Mouse (Mus musculus): ENCODE data around the gene Naa10.

Gene Naa10

DNA sequence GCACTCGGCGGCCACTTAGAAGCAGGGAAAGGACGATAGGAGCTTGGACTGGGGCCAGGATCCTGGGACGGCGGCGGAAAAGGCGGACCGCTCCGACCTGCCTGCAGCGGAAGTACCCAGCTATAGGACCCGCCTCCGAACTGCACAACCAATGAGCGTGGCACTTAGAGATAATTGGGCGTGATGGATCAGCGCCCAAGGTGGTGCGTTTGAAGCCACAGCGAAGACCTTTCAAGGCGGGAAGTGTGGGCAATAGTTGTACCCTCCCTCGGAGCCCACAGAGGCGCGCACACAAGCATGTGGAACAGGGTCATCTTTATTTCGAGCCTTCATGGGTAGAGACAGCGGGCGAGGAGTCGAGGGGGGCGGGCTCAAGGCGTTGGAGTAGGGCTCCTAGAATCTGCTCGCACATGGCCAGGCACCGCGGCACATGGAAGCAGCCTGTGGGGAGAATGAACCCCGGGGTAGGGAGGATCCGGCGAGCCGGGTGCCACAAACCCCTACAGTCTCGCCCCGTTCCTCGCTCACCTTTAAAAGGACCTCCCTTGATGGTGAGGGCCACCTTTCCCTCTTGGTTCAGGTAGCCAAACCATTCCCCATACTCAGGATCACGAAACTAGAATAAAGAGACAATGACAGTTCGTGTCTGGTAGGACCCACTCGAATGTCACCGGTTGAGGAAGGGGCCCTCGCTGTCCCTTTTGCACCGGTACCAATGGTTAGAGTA lies at the start of gene Naa10, which contains the start of gene Arhgap4:
Gene Naa10 (minus strand): TSS at position 122 of the 727 bp plus-strand sequence.
Gene Arhgap4 (minus strand): TSS at position 48 of the 727 bp plus-strand sequence.
- peak; percentile 94 for DNase-seq (ENCODE audit: low read depth)

DNA sequence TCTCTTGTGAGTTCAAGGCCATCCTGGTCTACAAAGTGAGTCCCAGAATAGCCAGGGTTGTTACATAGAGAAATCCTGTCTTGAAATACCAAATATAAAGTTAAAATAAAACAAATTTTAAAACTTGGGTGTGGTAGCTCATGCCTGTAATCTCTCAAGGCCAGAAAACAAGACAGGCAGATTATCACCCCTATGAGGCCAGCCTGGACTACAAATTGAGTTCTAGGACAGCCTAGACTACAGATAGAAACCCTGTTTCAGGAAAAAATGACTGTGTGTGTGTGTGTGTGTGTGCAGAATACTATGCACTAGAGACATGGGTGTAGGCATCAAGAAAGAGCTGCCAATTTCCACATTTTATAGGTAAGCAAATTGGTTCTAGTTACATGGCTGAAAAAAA lies 49.0 kb upstream of the Naa10 start:
- no peak for DNase-seq (ENCODE audit: low read depth)

DNA sequence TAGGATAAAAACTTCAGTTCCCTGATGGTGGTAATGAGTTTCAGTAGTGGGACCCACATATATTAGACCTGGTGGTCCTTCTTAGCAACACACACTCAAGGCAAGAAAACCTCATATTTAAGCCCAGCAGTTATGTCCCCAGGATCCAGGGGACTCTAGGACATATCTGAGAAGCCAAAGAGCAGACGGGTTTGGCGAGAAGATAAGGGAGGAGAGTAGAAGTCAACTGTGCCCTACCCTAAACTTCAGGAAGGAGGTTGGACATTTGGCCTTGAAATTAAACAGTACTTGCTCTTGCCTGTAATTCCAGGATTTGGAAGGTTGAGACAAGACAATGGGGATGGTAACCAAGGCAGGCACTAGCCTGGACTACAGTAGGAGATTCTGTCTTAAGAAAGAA lies 48.0 kb upstream of the Naa10 start:
- no peak for DNase-seq (ENCODE audit: low read depth)

DNA sequence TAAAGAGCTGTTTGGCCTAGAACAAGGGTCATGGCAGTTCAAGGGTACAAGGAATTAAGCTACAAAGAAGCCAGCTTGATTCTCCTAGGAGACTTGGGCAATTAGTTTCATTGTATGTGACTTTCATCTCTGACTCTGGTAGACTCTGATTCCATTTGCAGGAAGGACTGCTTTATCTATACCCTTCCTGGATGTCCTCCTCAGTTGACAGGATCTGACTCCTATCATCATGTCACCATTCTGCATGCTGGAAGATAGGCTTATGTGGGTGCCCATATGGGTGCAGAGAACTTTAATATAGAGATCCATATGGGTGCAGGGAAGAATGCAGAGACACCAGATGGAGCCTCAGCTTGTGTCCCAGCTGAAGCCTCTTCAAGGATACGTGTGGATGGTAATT lies 47.4 kb upstream of the Naa10 start:
- no peak for DNase-seq (ENCODE audit: low read depth)

DNA sequence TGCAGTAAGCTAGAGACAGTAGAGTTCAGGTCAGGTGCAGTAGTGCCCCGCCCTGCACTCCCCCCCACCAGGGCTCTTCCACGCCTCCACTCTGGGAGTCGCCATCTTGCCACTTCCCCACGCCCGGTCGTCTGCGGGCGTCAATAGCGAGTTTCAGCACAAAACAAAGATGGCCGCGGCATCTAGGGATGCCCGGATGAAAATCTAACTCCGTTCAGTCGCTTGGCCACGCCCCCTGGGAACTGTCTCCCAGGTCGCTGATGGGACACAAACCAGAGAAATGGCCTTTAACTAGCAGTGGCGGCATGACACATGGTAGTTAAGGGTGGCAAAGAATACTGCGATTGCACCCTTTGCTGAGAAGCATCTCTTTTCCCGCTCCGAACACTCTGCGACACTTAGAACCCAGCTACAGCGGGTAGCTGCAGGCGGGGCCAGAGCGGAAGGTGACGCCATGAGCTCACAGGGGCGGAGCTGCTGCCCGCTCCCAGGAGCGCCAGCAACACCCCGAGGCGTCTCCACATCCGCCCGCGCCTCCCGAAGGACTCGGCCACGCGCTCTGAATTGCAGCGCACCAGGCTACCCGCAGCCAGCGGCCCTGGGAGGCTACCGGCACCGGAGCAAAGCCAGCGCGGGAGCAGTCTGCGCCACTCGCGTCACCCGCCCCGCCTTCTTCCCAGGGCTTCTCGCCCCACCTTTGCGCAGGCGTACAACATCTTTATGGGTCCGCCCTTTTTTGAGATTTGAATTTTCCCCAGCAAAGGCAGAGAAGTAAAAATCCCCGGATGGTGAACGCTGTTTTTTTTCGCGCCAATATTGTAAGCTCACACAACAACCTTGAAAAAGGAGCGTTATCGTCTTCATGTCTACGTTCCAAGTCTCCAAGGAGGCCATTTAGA lies 45.7 kb upstream of the Naa10 start:
- peak; percentile 96 for DNase-seq (ENCODE audit: low read depth)

DNA sequence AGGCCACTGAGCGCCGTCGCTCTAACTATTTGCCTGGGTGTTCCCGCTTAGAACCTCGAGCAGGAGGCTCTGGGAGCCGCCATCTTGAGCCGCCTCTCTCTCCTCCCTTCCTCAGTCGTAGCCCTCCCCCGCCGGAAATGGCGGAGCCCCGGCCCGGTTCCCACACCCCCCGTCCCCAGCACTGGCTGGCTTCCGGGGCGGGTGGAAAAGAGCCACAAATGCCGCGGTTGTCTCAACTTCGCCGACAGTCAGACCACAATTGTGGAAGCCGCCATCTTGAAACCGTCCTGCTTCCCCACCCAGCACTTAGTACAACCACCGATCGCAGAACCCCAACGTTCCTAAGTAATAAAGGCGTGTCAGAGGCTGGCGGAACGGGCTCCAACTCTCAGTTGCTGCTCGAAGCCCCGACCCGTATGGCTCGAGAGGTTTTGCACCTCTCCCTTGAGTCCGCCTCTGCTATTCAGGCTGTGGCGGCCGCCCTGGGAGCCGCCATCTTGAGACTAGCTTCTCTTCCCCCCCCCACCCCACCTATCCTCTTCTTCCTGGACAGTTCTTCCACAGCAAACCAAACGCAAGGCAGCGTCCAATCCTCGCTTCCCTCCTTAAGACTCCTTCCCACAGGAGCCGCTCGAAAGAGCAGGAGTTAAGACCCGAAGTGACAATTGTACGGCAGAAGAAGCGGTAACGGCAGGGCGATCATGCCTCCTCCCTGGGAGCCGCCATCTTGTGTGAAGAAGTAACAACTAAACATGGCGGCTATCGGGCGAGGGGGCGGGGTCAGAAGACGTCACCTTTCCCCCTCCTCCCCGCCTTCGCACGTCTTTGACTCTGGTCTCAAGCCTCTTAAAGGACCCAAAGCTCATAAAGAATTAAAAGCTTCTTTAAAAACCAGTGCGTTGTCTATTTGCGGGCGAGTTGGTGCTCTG lies 44.8 kb upstream of the Naa10 start, which contains the start of gene Hcfc1:
Gene Hcfc1 (minus strand): TSS at position 110 of the 929 bp plus-strand sequence.
- DNase-seq (ENCODE audit: low read depth), result peak; percentile 94

DNA sequence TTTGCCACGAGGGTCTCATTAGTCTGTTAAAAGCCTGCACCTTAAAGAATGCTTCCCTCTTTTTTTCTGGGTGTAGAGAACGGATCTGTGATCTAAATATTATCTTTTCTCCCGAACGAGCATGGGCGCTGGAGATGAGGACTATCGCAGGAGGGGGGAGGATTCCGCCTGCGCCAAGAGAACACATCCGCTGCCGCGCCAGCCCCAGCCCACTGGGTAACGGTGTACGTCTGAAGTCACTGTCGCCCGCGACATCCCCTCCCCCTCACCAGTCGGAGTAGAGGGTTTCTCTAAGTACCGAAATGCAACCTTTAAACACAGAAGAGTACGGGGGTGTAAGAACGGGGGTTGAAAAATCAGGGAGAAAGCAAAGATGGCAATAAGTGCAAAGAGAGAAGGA lies 43.6 kb upstream of the Naa10 start:
- DNase-seq (ENCODE audit: low read depth), result peak; percentile 67

DNA sequence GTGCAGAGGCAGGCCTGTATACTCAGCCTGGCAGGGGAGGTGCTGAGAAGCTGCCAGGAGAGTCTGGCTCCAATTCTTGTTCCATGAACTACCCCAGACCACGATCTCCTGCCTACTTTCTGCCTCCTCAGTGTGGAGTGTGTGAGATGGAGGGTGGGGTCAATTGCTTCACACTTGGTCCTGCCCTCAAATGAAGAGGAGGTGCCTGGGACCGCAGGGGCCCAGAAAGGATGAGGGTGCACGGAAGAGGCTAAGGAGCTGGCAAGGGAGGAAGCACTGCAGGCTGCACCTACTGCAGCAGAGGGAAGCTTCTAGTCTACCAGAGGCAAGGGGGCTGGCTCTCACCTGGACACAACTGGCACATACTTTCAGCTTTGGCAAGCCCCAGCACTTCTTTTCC lies 42.6 kb upstream of the Naa10 start:
- DNase-seq (ENCODE audit: low read depth), result peak; percentile 77

DNA sequence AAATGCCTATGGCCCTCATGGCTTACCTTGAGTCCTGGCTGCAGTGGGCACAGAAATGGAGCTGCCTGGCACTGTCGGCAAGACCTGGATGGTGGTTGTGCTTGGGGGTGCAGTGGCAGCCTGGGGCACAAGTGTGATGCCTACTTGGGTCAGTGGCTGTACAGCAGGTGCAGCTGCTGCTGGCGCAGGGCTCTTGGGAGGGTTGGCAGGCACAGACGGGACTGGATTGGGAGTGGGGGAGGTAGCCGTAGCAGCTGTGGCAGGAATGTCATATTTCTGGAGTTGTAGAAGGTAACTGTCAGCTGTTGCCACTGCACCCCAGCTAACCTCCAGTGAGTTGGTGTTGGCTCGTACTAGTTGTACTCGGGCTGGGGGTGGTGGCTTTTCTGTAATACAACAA lies 33.2 kb upstream of the Naa10 start:
- DNase-seq (ENCODE audit: low read depth), result no peak

DNA sequence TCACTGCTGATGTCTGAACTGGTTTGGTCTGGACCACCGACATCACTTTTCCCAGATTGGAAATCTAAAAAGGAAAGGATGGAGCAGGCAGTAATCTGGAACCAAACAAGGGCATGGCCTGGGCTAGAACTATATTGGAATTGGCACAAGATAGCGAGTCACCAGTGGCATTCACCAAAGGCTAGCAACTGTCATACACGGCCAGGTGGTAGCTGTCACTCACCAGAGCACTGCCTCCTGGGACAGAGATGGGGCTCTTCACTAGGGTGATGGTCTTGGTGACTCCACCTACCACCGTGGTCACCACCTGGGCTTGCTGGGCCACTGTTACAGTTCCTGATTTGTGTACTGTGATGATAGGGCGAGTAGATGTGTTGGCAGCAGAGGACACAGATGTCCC lies 30.9 kb upstream of the Naa10 start:
- no peak for DNase-seq (ENCODE audit: low read depth)

DNA sequence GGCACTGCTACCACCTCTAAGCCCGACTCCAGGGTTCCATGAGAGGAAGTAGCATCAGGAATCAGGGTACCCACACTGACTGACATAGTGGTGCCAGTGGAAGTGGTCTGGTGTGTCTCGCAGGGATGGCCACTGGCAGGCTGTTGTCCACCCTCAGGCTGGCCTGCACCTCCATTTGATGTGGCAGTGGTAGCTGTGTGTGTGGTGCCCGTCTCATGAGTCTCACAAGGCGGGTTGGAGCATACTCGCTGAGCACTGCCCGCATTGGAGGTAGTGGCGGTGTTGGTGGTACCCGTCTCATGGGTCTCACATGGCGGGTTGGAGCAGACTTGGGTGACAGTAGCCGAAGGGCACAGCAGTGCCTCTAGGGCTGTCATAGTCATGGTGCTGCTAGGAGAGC lies 27.6 kb upstream of the Naa10 start:
- no peak for DNase-seq (ENCODE audit: low read depth)

DNA sequence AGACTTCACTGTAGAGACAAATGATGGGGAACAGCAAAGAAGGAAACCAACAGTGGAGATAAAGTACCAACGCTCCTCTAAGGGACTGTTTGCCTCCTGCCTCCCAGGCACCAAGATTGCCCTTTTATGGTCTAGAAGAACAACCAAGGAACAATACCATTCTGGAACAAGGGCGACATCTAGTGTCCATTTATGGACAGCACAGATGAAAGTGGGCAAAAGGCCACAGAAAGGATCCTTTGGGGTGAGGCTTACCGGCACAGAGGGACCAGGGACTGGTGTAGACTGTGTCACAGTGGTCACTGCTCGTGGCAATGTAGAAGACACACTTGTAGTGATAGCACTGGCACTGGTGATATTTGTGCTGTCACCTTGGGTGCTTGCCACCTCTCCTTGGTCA lies 26.9 kb upstream of the Naa10 start:
- peak; percentile 78 for DNase-seq (ENCODE audit: low read depth)

DNA sequence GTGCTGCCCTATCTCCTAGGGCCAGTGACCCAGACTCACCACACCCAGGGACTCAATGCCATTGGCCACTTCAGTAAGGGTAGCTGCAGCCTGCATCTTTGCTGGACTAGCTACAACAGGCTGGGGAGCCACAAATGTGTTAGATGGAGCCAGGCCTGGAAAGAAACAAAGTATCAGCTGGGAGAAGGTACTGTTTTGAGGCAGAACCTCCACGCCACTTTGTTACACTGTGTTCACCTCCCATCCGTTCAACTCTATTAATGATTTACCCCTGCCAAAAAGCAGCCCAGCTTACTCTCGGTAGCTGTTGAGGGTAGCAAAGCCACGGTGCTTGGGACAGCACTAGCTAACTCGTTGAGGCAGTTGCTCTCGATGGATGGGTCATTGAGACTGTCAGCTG lies 25.2 kb upstream of the Naa10 start:
- DNase-seq (ENCODE audit: low read depth), result no peak

DNA sequence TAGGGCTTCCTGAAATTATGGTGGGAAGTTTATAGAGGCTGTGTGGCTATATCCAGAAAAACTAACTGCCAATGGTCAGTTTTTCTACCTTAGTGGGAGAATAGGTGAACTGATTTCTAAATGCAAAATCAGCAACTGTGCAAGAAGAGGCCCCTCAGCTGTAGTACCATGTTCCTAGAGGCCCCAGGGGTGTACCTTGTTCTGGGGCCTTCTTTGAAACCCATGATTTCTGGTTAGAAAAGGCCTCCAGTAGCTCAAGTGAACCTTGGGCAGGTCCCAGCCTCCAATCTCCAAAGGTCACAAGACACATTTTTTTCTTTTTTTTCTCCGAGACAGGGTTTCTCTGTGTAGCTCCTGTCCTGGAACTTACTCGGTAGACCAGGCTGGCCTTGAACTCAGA lies 20.6 kb upstream of the Naa10 start:
- no peak for DNase-seq (ENCODE audit: low read depth)

DNA sequence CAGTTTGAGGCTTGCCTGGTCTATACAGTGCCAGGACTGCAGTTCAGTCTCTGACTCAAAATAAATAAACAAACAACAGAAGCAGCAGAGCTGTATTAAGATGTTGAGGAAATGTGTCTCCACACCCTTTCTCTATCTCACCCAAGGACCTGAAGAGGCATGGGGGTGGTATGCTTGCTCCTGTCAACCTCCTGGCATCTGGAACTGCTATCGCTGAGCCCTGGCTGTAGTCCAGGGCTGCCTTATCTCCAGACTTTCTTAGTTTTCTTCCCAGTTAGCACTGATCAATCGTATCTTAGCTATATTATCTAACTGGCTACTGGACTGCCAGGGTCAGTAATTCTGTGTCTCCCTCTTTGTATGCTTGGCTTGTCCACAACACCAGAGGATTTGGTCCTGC lies 20.1 kb upstream of the Naa10 start:
- DNase-seq (ENCODE audit: low read depth), result no peak

DNA sequence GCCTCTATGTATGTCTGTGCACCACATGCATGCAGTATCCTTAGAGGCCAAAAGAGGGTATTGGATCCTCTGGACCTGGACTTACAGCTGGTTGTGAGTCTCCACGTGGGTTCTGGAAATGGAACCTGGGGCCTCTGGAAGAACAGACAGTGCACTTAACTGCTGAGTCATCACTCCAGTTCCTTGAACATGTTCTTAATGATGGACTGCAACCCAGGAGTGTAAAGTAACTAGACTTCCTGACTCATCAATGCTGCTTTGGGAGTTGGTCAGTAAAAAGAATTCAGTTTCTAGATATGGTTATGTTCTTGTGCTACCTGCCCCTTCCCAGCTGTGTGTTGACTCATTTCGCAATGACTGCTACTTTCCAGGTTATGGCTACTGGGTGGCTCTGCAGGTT lies 10.1 kb upstream of the Naa10 start:
- DNase-seq (ENCODE audit: low read depth), result peak; percentile 33

DNA sequence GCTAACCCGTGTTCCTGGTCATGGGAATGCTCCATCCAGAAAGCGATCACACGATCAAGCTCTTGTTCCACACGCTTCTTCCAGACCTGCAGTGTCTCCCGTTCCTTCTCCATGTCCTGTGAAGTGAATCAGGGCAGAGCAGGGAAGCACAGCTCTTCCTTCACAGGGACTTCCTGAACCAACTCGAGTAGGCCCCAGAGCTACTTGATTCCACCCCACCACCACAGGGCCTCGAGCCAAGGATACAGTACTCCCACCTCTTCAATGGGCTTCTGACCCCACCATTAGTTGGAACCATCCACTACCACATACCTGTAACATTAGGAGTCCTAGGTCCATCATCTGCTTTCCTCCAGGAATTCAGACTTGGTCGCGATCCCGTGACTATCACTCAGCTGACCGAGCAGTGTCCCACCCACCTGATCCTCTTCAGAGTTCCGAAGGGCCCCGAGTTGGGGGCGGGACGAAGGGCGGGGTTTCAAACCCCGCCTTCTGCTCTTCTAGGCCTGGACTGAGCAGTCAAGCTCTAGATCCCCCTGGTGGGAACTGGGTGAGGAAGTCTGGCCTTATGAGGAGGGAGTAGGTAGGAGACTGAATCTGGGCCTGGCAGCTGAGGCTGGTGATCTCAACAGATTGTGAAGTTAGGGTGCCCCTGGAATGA lies 8.8 kb upstream of the Naa10 start, which contains the start of gene Renbp:
Gene Renbp (minus strand): TSS at position 449 of the 661 bp plus-strand sequence.
- DNase-seq (ENCODE audit: low read depth), result peak; percentile 92

DNA sequence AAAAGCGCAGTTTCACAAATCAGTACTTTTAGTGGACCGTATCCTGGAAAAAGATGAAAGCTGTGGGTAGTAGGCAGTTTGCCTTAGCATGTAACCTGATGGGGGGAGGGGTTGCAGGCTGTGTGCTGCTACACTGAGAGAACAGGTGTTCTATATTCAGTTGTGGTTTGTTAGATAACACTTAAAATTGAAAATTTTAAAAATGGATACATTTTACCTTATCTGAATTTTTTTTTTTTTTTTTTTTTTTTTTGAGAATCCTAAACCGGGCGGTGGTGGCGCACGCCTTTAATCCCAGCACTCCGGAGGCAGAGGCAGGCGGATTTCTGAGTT lies 772 bp upstream of the Naa10 start:
- DNase-seq (ENCODE audit: low read depth), result no peak

DNA sequence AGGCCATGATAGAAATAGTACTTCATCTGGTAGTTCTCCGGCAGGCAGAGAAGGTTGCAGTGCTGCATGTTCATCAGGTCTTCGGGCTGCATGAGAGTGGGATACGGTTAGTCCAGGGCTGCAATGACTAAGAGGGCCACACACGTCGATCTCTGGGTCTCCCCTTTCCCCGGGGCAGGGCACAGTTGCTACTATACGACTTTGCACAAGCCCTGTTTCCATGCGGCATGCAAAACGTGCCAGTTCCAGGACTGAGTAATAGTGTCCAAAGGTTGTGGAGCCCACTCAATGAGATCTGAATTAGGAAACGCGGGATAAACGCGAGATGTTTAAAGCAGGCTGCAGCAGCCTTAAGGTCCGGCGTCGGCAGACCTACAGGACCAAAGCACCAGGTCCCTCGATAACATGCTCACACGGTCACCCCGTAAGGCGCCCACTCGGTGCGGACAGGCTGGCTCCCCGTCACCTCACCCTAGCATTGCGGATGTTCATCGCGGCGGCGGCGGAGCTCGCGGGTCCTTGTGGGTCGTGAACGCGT lies 390 bp downstream of the Naa10 start:
- DNase-seq (ENCODE audit: low read depth), result no peak

DNA sequence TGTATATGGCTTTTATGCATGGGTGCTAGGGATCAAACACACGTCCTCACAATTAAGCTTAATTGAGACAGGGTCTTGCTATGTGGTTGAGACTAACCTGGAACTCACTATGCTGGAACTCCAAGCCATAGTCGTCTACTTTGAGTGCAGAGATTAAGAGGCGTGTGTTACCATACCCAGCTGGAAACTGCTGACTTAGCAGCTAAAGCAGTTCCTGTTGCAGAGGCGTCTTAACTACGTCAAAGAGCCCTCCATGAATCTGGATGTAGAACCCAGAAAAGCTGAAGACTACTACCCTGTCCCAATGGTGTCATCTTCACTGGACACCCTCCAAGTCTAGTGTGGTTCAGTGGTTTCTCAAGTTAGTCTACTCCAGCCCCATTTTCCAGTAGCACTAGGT lies 3.1 kb downstream of the Naa10 start:
- no peak for DNase-seq (ENCODE audit: low read depth)

DNA sequence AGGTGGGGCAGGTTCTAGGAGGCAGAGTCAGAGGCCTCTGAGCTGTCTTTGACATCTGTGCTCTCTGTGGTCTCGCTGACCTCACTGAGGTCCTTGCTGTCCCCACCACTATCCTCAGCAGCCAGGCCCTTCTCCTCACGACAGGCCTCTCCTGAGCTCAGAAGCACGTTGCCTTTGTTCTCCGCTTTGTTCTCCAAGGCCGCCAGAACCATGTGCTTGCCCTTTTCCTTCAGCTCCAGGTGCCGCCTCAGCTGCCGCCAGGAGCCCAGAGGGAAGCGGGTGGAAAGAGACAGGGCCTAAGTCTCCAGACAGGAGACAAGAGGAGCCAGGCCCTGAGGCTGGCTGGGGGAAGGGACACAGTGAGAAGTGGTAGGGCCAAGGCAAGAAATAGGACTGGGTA lies 4.8 kb downstream of the Naa10 start:
- DNase-seq (ENCODE audit: low read depth), result no peak

Data from 416B (cell line).